Mouse (Mus musculus) limb, embryonic 14.5 days (tissue): ENCODE data around the gene B3gnt2. TPM values are rescaled to one million over a fixed set of nuclear protein-coding genes. Genes with fewer than 3 reads are reported as not detected.
"Not testable (repeated sequence)": the region's sequence is repeated elsewhere in the genome, so short reads cannot be mapped to it uniquely, and the experiment has no call there.

Experiments
- ATAC-seq: fragments of 200-750 bp; cut with Nextera tagmentation; 2 replicates; pipeline ENCODE4 v1.8.0; 2017; ENCODE audit warnings: low read depth, moderate number of reproducible peaks, moderate TSS enrichment; ENCODE audit not compliant: low FRiP score
- DNase-seq: peaks from one replicate; pipeline ENCODE4 v3.0.0-alpha.2; 2015; ENCODE audit warnings: low spot score
- H3K27ac ChIP-seq: fragments of 300-500 bp; sonication (generic); replicated peaks from 2 replicates; pipeline ENCODE4 v1.5.1; 2014; ENCODE audit warnings: low read depth, mild to moderate bottlenecking, low read length, moderate library complexity, mixed read lengths
- H3K27me3 ChIP-seq: fragments of 300-500 bp; sonication (generic); 2 replicates; pipeline ENCODE4 v1.6.1; 2014; ENCODE audit warnings: low read length, mixed read lengths; ENCODE audit not compliant: control insufficient read depth, insufficient read depth
- H3K36me3 ChIP-seq: fragments of 300-500 bp; sonication (generic); 2 replicates; pipeline ENCODE4 v1.6.1; 2014; ENCODE audit warnings: mild to moderate bottlenecking, low read length, moderate library complexity, mixed read lengths; ENCODE audit not compliant: control insufficient read depth, insufficient read depth
- H3K4me1 ChIP-seq: fragments of 300-500 bp; sonication (generic); 2 replicates; pipeline ENCODE4 v1.6.1; 2014; ENCODE audit warnings: antibody characterized with exemption, low read length, mixed read lengths; ENCODE audit not compliant: control insufficient read depth, insufficient read depth
- H3K4me2 ChIP-seq: fragments of 300-500 bp; sonication (generic); replicated peaks from 2 replicates; pipeline ENCODE4 v1.6.1; 2014; ENCODE audit warnings: low read depth, mild to moderate bottlenecking, low read length, moderate library complexity; ENCODE audit not compliant: severe bottlenecking
- H3K4me3 ChIP-seq: fragments of 300-500 bp; sonication (generic); replicated peaks from 2 replicates; pipeline ENCODE4 v1.5.1; 2014; ENCODE audit warnings: low read length
- H3K9ac ChIP-seq: fragments of 300-500 bp; sonication (generic); 2 replicates; pipeline ENCODE4 v1.6.1; 2014; ENCODE audit warnings: mild to moderate bottlenecking, low read depth, low read length, moderate library complexity; ENCODE audit not compliant: severe bottlenecking
- H3K9me3 ChIP-seq: fragments of 300-500 bp; sonication (generic); 2 replicates; pipeline ENCODE4 v1.6.1; 2016; ENCODE audit warnings: low read length; ENCODE audit not compliant: control insufficient read depth
- POLR2A ChIP-seq: fragments of 200-500 bp; IDR thresholded peaks from 2 replicates; pipeline ENCODE4 v1.8.0; 2012; ENCODE audit warnings: inconsistent platforms, mild to moderate bottlenecking, moderate library complexity, borderline replicate concordance; ENCODE audit not compliant: insufficient read depth, insufficient read length; ENCODE audit errors: extremely low read depth
- WGBS: fragments of 180-500 bp; shearing (Covaris S2); extraction: QIAGEN DNeasy Blood & Tissue Kit; methylation state at CpG from one replicate; pipeline ENCODE4 v1.1.7; 2014; 5-methylcytosine and 5-hydroxymethylcytosine counted together
- polyA plus RNA-seq, 2 experiments: library from polyadenylated mRNA; depleted of rRNA in 1 of 2; stranded (reverse) in 1 of 2; unstranded in 1 of 2; fragments of >200 nt; fragmentation: Nextera tagmentation in 1 of 2; extraction: Ambion mirVana in 1 of 2; gene quantifications; 2 replicates each; pipeline versions ENCODE4 v1.2.1 to v1.2.3; 2012 to 2014

Gene B3gnt2
- polyA plus RNA-seq, 2 experiments: 6.2 to 9.7 TPM

- H3K9ac ChIP-seq: no peak overlapping the region
- no peak for ATAC-seq
- no peaks in the 10 kb centered on the region for H3K36me3 ChIP-seq
- H3K4me3 ChIP-seq: no peak overlapping the region
- WGBS: 83% methylated on average over 7 of the region's 7 CpGs
- no peak for TF ChIP-seq POLR2A
- no peaks in the 10 kb centered on the region for H3K9me3 ChIP-seq
- H3K27ac ChIP-seq: no peak overlapping the region
- no peak overlapping the region for H3K4me2 ChIP-seq
- no peaks in the 10 kb centered on the region for H3K4me1 ChIP-seq
- DNase-seq: no peak
- H3K27me3 ChIP-seq: no peaks in the 10 kb centered on the region
Measured at GRCm38 (mm10) chr11:22736521-22737225, 124.1 kb downstream of the B3gnt2 start.

GRCm38 (mm10) chr11:22735128-22735527, 125.6 kb downstream of the B3gnt2 start:
- not testable (repeated sequence) for DNase-seq, H3K36me3 ChIP-seq, H3K9ac ChIP-seq, H3K27ac ChIP-seq, H3K4me3 ChIP-seq, H3K9me3 ChIP-seq, H3K4me1 ChIP-seq, ATAC-seq, H3K27me3 ChIP-seq, H3K4me2 ChIP-seq
- 63% methylated on average over 5 of the region's 5 CpGs for WGBS

GRCm38 (mm10) chr11:22733936-22734335, 126.8 kb downstream of the B3gnt2 start:
- ATAC-seq (no peak), DNase-seq (no peak)
- no peaks in the 10 kb centered on the region for H3K9me3 ChIP-seq
- TF ChIP-seq POLR2A: no peak
- no peaks in the 10 kb centered on the region for H3K36me3 ChIP-seq
- no peak overlapping the region for H3K4me2 ChIP-seq
- H3K27ac ChIP-seq: no peak overlapping the region
- no peak overlapping the region for H3K4me3 ChIP-seq
- no peaks in the 10 kb centered on the region for H3K4me1 ChIP-seq
- 89% methylated on average over 6 of the region's 6 CpGs for WGBS
- H3K27me3 ChIP-seq: no peaks in the 10 kb centered on the region
- no peak overlapping the region for H3K9ac ChIP-seq

GRCm38 (mm10) chr11:22732907-22733306, 127.9 kb downstream of the B3gnt2 start:
- no peaks in the 10 kb centered on the region for H3K36me3 ChIP-seq
- H3K9ac ChIP-seq: no peak overlapping the region
- DNase-seq (no peak), ATAC-seq (no peak)
- 86% methylated on average over 4 of the region's 4 CpGs for WGBS
- H3K4me1 ChIP-seq: no peaks in the 10 kb centered on the region
- no peaks in the 10 kb centered on the region for H3K9me3 ChIP-seq
- H3K4me2 ChIP-seq: no peak overlapping the region
- H3K27ac ChIP-seq: no peak overlapping the region
- no peak for TF ChIP-seq POLR2A
- no peak overlapping the region for H3K4me3 ChIP-seq
- no peaks in the 10 kb centered on the region for H3K27me3 ChIP-seq

GRCm38 (mm10) chr11:22723096-22723495, 137.7 kb downstream of the B3gnt2 start:
- 93% methylated on average over 2 of the region's 2 CpGs for WGBS
- Histone ChIP-seq H3K27me3 (no peaks in the 10 kb centered on the region), H3K9ac (no peak overlapping the region), H3K27ac (no peak overlapping the region), H3K9me3 (0 out of 2 replicates have a peak, but pooled peaks cover 5% of the 10 kb centered on the region), H3K4me2 (no peak overlapping the region), H3K4me1 (no peaks in the 10 kb centered on the region), H3K4me3 (no peak overlapping the region), H3K36me3 (no peaks in the 10 kb centered on the region)
- DNase-seq (no peak), ATAC-seq (no peak)
- no peak for TF ChIP-seq POLR2A
